Mouse (Mus musculus): ENCODE data around the gene Hoxd12. TPM values are rescaled to one million over a fixed set of nuclear protein-coding genes. Genes with fewer than 3 reads are reported as not detected.

Hoxd12 gene
- polyA plus RNA-seq, 1 experiment from 2014 or later: not detected

DNA sequence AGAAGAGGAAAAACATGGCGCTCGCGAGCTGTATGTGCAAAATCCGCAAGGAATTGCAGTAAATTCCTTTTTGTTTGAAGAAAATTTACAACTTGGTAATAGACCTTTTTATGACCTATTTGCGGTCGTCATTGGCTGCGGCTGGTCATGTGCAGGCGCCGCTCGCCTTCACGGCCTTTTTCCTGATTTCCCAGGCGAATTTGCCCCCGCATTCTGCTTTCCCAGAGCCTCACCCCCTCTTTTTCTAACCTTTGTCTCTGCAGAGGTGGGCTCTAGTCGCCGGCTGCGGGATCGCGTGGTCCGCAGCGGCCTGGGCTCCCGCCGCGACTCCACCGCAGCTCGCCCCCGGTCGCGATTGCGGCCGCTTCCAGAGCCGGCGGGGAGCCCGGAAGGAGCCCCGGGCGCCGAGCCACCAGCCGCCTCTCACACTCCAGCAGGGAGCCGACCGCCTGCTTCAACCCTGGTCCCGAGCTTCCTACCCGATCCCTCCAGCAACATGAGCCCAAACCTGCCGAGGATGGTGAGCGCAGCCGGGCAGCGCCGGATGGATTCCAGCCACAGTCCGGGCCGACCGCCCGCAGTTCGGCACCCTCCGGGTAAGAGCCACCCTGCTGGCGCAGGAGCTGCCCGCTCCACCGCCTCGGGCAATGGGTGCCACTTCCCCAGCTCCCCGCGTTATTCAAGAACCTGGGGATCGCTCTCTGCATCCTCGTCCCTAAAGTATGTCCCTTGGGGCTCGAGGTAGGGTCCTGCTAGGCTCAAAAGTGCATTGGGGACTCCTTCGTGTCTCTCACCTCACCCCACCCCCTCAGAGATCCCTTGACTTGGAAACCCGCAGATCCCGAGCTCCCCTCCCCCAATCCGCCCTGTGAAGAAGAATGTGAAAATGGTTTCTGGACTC lies 37.2 kb downstream of the Hoxd12 start, which contains the start of the genes Hoxd3 and Hoxd4:
Gene Hoxd3 (plus strand): TSS at position 207 of the 901 bp plus-strand sequence.
Gene Hoxd4 (plus strand): TSS at position 209 of the 901 bp plus-strand sequence.
- under 1% methylated on average over 65 of the region's 65 CpGs for WGBS
- peak within 1 kb of the TSS; percentile 42 for H3K4me2 ChIP-seq (replicated peaks)
- H3K9ac ChIP-seq: peak within 1 kb of the TSS; percentile 43; the same call in 1 of the 2 replicates
- H3K36me3 ChIP-seq: no peaks in the 10 kb centered on the region
- H3K9me3 ChIP-seq (replicated peaks): no peaks in the 10 kb centered on the region
- peaks cover 11% of the 10 kb centered on the region for H3K4me1 ChIP-seq
- peak within 1 kb of the TSS; percentile 23 for H3K4me3 ChIP-seq
- ATAC-seq (ENCODE audit: low FRiP score): no peak
- peaks cover 96% of the 10 kb centered on the region for H3K27me3 ChIP-seq
- H3K27ac ChIP-seq: 0 out of 2 replicates have a peak within 1 kb of the TSS, but pooled peaks have one; percentile 17

DNA sequence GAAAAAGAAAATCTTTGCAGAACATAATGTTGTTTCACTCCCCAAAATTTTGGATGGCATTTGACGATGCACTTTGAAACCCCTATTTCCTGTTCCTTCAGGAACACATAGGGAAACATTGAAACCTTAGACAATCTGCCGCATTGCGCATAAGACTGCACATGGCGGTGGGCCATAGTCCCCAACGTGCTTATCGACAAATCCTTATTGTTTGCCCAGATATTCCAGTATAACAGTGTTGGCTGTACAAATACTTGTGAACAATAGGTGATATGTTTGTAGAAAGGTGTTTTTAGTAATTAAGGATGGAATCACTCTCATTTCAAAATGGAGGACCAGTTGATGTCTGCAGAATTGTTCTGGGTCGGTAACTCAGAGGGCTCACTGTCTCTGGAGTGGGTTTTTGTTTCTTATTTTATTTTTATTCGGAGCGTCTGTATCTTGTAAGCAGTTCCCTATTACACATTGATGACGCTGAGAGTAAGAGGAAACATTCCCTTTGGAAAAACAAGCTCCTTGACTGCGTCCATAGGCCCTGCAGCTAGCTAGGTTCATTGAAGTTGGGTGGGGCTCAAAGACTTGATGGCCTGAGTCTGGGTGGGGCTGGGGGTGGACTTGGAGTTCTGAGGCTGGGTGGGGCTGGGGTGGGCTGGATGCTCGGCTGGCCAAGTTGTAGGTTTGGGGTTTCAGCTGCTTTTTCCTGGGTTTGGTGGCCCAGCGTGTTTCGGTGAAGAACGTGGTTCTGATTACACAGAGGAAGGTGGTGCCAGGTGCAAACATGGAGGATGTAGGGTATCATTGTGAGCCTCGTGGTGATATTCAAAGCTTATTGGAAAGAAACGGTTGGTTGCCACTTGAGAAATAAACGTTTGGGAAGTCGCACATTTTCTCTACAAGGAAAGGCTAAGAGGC lies 38.7 kb downstream of the Hoxd12 start:
- no peak overlapping the region for H3K9ac ChIP-seq
- no peaks in the 10 kb centered on the region for H3K36me3 ChIP-seq
- peaks cover 98% of the 10 kb centered on the region for H3K27me3 ChIP-seq
- no peak for ATAC-seq (ENCODE audit: low FRiP score)
- no peak overlapping the region for H3K27ac ChIP-seq
- H3K4me1 ChIP-seq: peaks cover 11% of the 10 kb centered on the region
- 4% methylated on average over 19 of the region's 19 CpGs for WGBS
- H3K9me3 ChIP-seq (replicated peaks): no peaks in the 10 kb centered on the region
- no peak overlapping the region for H3K4me3 ChIP-seq
- H3K4me2 ChIP-seq (replicated peaks): no peak overlapping the region

DNA sequence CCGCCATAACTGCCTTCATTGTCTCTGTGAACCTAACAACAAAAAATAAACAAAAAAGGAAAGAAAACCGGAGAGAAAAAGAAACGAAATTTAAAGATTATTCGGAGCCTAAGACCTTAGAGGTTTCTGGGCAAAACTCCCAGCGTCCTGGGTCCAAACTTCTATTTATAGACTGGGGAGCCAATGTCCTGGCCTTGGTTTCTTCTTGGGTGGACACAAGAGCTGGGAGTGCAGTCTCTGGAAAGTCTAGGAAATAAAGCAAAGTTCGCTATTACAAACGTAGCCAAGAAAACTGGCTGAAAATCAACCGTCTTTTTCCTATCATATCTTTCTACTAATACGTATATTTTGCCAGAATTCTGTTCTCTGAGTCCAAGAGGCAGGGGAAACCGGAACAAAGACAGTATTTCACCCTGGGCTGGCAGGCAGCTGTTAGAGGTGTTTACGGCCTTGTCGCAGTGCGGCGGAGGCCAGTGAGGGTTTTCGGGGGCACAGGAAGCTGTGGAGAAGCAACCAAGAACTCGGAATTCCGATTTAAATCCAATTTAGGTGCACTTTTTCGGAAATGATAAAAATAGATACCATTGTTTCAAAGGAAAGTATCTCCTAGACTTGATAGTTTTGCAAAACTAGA lies 39.5 kb downstream of the Hoxd12 start:
- WGBS: 3% methylated on average over 18 of the region's 18 CpGs
- Histone ChIP-seq H3K4me3 (no peak overlapping the region), H3K9me3 (replicated peaks) (no peaks in the 10 kb centered on the region), H3K27ac (no peak overlapping the region), H3K36me3 (no peaks in the 10 kb centered on the region), H3K9ac (no peak overlapping the region), H3K4me1 (peaks cover 11% of the 10 kb centered on the region), H3K27me3 (peaks cover 98% of the 10 kb centered on the region), H3K4me2 (replicated peaks) (no peak overlapping the region)
- ATAC-seq (ENCODE audit: low FRiP score): no peak

DNA sequence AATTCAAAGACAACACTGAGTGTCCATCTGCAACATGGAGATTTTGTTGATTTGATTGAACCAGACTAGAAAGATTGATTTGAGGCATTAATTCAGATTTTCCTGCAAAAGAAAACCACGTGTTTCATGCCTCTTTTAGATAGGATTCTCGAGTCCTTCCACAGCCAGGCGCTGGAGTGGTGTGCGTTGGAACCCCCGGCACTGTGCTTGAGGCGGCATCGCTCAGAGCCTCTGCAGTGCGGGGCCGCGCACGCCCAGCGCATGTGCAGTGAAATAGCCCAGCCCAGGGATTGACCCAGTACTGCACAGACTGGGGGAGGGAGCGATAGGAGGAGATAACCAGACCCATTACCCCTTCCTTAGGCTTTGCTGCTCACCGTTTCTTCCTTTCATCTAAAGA lies 40.1 kb downstream of the Hoxd12 start:
- 1% methylated on average over 14 of the region's 14 CpGs for WGBS
- Histone ChIP-seq H3K4me3 (no peak overlapping the region), H3K9ac (no peak overlapping the region), H3K27me3 (peaks cover 98% of the 10 kb centered on the region), H3K4me2 (replicated peaks) (no peak overlapping the region), H3K27ac (no peak overlapping the region), H3K9me3 (replicated peaks) (no peaks in the 10 kb centered on the region), H3K36me3 (no peaks in the 10 kb centered on the region), H3K4me1 (peaks cover 11% of the 10 kb centered on the region)
- no peak for ATAC-seq (ENCODE audit: low FRiP score)

DNA sequence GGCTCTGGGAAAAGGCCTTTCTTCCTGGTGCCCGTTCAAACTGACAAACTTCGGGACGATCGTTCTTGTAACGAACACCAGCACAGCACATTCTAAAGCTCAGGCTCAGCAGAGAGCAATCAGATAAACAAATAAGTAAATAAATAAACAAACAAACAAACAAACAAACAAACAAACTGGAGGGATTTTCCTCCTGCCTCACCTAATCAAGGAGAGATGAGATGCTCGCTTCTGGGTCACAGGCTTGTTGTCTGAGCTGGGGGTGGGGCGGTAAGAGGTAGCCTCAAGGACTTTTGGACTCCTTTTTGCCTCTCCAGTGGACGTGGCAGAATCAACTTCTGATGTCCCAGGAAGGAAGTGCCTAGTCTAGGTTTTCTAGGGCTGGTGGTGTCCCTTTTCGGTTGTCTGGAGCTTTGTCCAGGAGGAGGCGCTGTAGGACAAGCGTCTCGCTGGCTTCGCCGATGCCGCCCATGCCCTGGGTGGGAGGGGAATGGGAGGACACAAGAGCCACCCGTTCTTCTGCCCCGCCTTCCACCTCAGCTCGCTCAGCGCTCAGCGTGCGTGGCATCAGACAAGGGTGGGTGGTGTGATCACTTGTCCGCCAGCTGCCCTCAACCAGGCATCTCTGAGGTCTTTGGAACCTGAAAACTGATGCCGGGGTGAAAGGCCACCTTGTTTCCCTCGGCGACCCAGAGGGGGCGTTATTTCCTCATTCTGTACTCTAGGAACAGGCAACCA lies 40.9 kb downstream of the Hoxd12 start:
- no peak overlapping the region for H3K4me3 ChIP-seq
- no peaks in the 10 kb centered on the region for H3K36me3 ChIP-seq
- H3K27ac ChIP-seq: no peak overlapping the region
- H3K9ac ChIP-seq: no peak overlapping the region
- peak; percentile 80 for ATAC-seq (ENCODE audit: low FRiP score)
- WGBS: 2% methylated on average over 26 of the region's 26 CpGs
- H3K9me3 ChIP-seq (replicated peaks): no peaks in the 10 kb centered on the region
- peaks cover 98% of the 10 kb centered on the region for H3K27me3 ChIP-seq
- peaks cover 11% of the 10 kb centered on the region for H3K4me1 ChIP-seq
- H3K4me2 ChIP-seq (replicated peaks): peak overlapping the region; percentile 54

DNA sequence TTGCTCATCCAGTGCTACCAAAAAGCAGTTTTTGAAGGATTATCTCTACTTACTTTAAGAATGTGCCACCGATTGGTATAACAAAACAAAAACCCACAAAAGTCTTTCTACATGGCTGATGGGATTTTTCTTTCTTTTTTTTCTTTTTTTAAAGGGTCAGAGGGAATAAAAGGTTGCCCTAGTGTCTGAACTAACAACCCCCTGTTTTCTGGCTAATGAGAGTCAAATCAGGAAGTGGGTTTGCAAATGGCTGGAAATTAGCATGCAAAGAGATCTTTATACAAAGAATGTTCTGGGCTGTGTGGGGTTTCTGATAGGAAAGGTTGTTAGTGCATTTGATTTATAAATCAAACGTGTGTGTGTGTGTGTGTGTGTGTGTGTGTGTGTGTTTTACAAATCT lies 45.6 kb downstream of the Hoxd12 start:
- WGBS: 11% methylated on average over 2 of the region's 2 CpGs
- H3K4me3 ChIP-seq: no peak overlapping the region
- H3K4me1 ChIP-seq: peaks cover 2% of the 10 kb centered on the region; the same call in 1 of the 2 replicates
- H3K9ac ChIP-seq: no peak overlapping the region
- H3K36me3 ChIP-seq: no peaks in the 10 kb centered on the region
- peaks cover 100% of the 10 kb centered on the region for H3K27me3 ChIP-seq
- H3K27ac ChIP-seq: no peak overlapping the region
- no peak overlapping the region for H3K4me2 ChIP-seq (replicated peaks)
- ATAC-seq (ENCODE audit: low FRiP score): no peak
- no peaks in the 10 kb centered on the region for H3K9me3 ChIP-seq (replicated peaks)

DNA sequence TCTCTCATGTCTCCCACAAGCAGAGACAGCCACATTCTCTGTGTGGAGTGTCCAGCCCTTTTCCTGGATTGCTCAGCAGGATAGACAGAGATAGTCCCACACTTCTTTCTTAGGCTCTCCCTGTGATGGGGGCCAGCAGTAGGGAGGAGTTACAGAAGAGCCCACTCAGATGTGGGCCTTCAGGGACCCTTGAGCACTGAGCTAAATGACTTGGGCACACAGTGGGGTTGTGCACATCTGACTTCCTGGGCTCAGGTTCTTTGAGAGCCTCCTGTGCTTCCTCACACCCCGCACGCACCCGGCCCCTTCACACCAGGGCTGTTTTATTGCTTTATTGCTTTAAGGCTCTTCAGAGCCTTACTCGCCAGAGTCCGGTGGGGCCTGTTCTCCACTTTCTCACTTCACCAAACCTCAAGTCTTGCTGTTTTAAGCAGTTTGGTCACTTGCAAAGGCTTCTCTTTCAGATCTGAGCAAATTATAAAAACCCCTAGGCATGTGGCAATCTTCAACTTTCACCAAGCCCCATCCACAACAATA lies 46.2 kb downstream of the Hoxd12 start:
- H3K4me2 ChIP-seq (replicated peaks): no peak overlapping the region

DNA sequence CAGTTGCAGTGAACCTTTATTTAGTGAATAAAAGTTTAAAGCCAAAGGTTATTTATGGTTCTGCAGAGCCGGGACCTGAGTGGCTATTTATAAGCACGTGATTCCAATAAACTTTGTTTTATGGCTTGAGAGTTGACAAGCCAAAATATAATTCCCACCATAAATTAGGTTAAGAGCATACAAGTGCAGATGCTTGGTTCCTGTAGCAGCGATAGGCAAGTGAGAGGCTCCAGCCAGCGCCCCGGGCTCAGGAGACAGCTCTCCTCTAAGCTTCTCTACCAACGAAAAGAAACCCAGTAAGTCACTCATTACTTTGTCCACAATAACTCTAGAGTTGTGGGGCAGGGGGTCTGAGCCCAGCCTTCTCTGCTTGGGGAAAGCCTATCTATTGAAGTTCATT lies 47.1 kb downstream of the Hoxd12 start:
- H3K36me3 ChIP-seq: no peaks in the 10 kb centered on the region
- H3K9ac ChIP-seq: no peak overlapping the region
- WGBS: 3% methylated on average over 6 of the region's 6 CpGs
- no peaks in the 10 kb centered on the region for H3K4me1 ChIP-seq
- ATAC-seq (ENCODE audit: low FRiP score): no peak
- peak overlapping the region; percentile 49; the same call in 1 of the 2 replicates for H3K4me2 ChIP-seq (replicated peaks)
- no peak overlapping the region for H3K4me3 ChIP-seq
- H3K27me3 ChIP-seq: peaks cover 100% of the 10 kb centered on the region
- H3K27ac ChIP-seq: no peak overlapping the region
- H3K9me3 ChIP-seq (replicated peaks): no peaks in the 10 kb centered on the region

More for the DNA sequence above, 46.2 kb downstream of the Hoxd12 start:
- H3K4me3 ChIP-seq: no peak overlapping the region
- H3K27ac ChIP-seq: no peak overlapping the region
- no peak overlapping the region for H3K9ac ChIP-seq
- H3K27me3 ChIP-seq: peaks cover 100% of the 10 kb centered on the region
- H3K36me3 ChIP-seq: no peaks in the 10 kb centered on the region
- no peak for ATAC-seq (ENCODE audit: low FRiP score)
- 7% methylated on average over 5 of the region's 5 CpGs for WGBS
- H3K9me3 ChIP-seq (replicated peaks): no peaks in the 10 kb centered on the region
- H3K4me1 ChIP-seq: no peaks in the 10 kb centered on the region

DNA sequence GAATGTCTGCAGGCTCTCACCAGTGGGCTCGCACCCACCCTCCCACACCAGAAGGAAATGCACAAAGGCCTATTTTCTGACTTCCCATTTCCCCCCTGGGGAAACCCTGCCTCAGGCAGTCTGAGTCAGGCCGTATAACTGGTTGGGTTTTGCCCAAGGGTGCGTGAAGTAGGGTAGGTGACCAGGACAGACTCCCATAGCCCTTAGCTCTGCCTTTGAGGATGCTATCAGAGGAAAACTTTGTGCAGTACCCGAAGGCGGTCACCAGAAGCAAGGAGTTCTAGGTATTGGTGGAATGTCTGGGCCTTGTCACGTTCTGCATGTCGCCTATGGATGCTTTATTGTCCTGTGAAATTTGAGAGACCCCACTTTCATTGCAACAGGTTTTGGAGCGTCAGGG lies 48.1 kb downstream of the Hoxd12 start:
- H3K4me2 ChIP-seq (replicated peaks): peak overlapping the region; percentile 49
- no peaks in the 10 kb centered on the region for H3K4me1 ChIP-seq

DNA sequence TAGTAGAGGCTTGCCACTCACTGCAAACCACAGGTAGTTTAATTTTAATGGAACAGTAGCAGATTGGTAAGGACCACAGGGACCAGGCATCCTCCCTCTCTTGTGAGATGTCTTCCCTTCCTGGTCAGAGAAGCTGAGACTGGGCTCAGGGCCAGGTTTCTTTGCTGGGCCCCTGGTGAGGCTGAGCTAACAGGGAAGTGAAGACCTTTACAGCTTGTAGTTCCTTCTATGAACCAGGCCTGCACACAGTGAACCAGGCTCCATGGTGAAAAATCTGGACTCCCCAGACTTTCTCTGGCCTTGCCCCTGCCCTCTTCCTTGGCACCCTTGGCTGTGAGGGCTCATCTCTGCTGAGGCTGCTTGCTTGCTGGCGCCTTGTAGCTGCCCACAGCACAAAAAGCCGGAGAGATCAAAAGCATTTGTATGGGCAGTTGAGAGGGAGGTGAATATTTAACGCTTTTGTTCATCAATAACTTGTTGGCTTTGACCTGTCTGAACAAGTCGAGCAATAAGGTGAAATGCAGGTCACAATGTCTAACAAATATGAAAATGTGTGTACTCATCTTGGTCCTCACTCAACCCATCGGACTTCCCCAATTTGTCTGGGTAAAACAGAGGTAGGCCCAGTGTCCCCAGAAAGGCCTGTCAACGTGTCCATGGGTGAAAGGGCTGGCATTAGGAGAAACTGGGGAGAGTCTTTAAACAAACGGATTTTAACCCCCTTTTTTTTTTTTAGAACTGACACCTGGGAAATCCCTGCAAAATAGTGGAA lies 49.6 kb downstream of the Hoxd12 start:
- no peaks in the 10 kb centered on the region for H3K36me3 ChIP-seq
- peaks cover 99% of the 10 kb centered on the region for H3K27me3 ChIP-seq
- ATAC-seq (ENCODE audit: low FRiP score): no peak
- H3K4me1 ChIP-seq: no peaks in the 10 kb centered on the region
- H3K4me2 ChIP-seq (replicated peaks): peak overlapping the region; percentile 49
- H3K4me3 ChIP-seq: peak overlapping the region; percentile 16
- peak overlapping the region; percentile 53 for H3K9ac ChIP-seq
- H3K27ac ChIP-seq: peak overlapping the region; percentile 52
- no peaks in the 10 kb centered on the region for H3K9me3 ChIP-seq (replicated peaks)
- WGBS: 9% methylated on average over 7 of the region's 7 CpGs

More for the DNA sequence above, 48.1 kb downstream of the Hoxd12 start:
- no peak overlapping the region for H3K27ac ChIP-seq
- H3K36me3 ChIP-seq: no peaks in the 10 kb centered on the region
- H3K27me3 ChIP-seq: peaks cover 100% of the 10 kb centered on the region
- H3K9me3 ChIP-seq (replicated peaks): no peaks in the 10 kb centered on the region
- 4% methylated on average over 8 of the region's 8 CpGs for WGBS
- H3K4me3 ChIP-seq: peak overlapping the region; percentile 16
- no peak for ATAC-seq (ENCODE audit: low FRiP score)
- 0 out of 2 replicates have a peak overlapping the region, but pooled peaks have one; percentile 2 for H3K9ac ChIP-seq

All from hindbrain, embryonic 12.5 days (tissue).